Mouse (Mus musculus): ENCODE measurements around the gene Tmem143. TPM values are rescaled to one million over a fixed set of nuclear protein-coding genes. Genes with fewer than 3 reads are reported as not detected.
"Not testable (repeated sequence)": the region's sequence is repeated elsewhere in the genome, so short reads cannot be mapped to it uniquely, and the experiment has no call there.

Tmem143 gene
- polyA plus RNA-seq, 1 experiment from 2014 or later: 3.9 TPM

- Histone ChIP-seq H3K27me3 (replicated peaks; ENCODE audit: control insufficient read depth, insufficient read depth, low read length) (no peaks in the 10 kb centered on the region), H3K4me1 (ENCODE audit: control insufficient read depth, insufficient read depth, low read length) (peaks cover 26% of the 10 kb centered on the region), H3K36me3 (ENCODE audit: control insufficient read depth, insufficient read depth, low read length) (peaks cover 11% of the 10 kb centered on the region), H3K9ac (ENCODE audit: low read depth, low read length) (peak overlapping the region; percentile 58), H3K4me2 (ENCODE audit: low read depth, low read length) (peak overlapping the region; percentile 65), H3K27ac (replicated peaks; ENCODE audit: low read depth, low read length) (peak overlapping the region; percentile 95), H3K4me3 (ENCODE audit: low read depth, low read length) (peak overlapping the region; percentile 42), H3K9me3 (ENCODE audit: control insufficient read depth, low read length) (peaks cover 9% of the 10 kb centered on the region; the same call in 1 of the 2 replicates)
- peak; percentile 90 for ATAC-seq (ENCODE audit: low read depth)
- under 1% methylated on average over 36 of the region's 37 CpGs for WGBS
- DNase-seq (ENCODE audit: low spot score): peak; percentile 99
Observed at GRCm38 (mm10) chr7:45922928-45923761, 26.4 kb downstream of the Tmem143 start.

GRCm38 (mm10) chr7:45923762-45924428 lies 27.2 kb downstream of the Tmem143 start, which contains the start of gene Ccdc114:
Gene Ccdc114 (plus strand): TSS chr7:45924072.
- Histone ChIP-seq H3K27me3 (replicated peaks; ENCODE audit: control insufficient read depth, insufficient read depth, low read length) (no peaks in the 10 kb centered on the region), H3K9me3 (ENCODE audit: control insufficient read depth, low read length) (peaks cover 9% of the 10 kb centered on the region; the same call in 1 of the 2 replicates), H3K36me3 (ENCODE audit: control insufficient read depth, insufficient read depth, low read length) (0 out of 2 replicates have a peak, but pooled peaks cover 7% of the 10 kb centered on the region), H3K4me2 (ENCODE audit: low read depth, low read length) (peak within 1 kb of the TSS; percentile 65), H3K4me3 (ENCODE audit: low read depth, low read length) (peak within 1 kb of the TSS; percentile 42), H3K27ac (replicated peaks; ENCODE audit: low read depth, low read length) (peak within 1 kb of the TSS; percentile 95), H3K4me1 (ENCODE audit: control insufficient read depth, insufficient read depth, low read length) (peaks cover 25% of the 10 kb centered on the region), H3K9ac (ENCODE audit: low read depth, low read length) (peak within 1 kb of the TSS; percentile 58)
- 8% methylated on average over 24 of the region's 24 CpGs for WGBS
- DNase-seq (ENCODE audit: low spot score) (peak; percentile 72), ATAC-seq (ENCODE audit: low read depth) (peak; percentile 32)

- Histone ChIP-seq H3K27me3 (replicated peaks; ENCODE audit: control insufficient read depth, insufficient read depth, low read length) (no peaks in the 10 kb centered on the region), H3K36me3 (ENCODE audit: control insufficient read depth, insufficient read depth, low read length) (0 out of 2 replicates have a peak, but pooled peaks cover 2% of the 10 kb centered on the region), H3K4me2 (ENCODE audit: low read depth, low read length) (peak overlapping the region; percentile 65), H3K9ac (ENCODE audit: low read depth, low read length) (0 out of 2 replicates have a peak overlapping the region, but pooled peaks have one; percentile 15), H3K9me3 (ENCODE audit: control insufficient read depth, low read length) (peaks cover 9% of the 10 kb centered on the region; the same call in 1 of the 2 replicates), H3K27ac (replicated peaks; ENCODE audit: low read depth, low read length) (peak overlapping the region; percentile 95; the same call in 1 of the 2 replicates), H3K4me1 (ENCODE audit: control insufficient read depth, insufficient read depth, low read length) (peaks cover 19% of the 10 kb centered on the region), H3K4me3 (ENCODE audit: low read depth, low read length) (peak overlapping the region; percentile 42)
- WGBS: 14% methylated on average over 13 of the region's 14 CpGs
- no peak for DNase-seq (ENCODE audit: low spot score)
- ATAC-seq (ENCODE audit: low read depth): no peak
Observed at GRCm38 (mm10) chr7:45924429-45924816, 27.7 kb downstream of the Tmem143 start.

GRCm38 (mm10) chr7:45928626-45929295 lies 32.0 kb downstream of the Tmem143 start:
- Histone ChIP-seq H3K4me2 (ENCODE audit: low read depth, low read length) (peak overlapping the region; percentile 33), H3K36me3 (ENCODE audit: control insufficient read depth, insufficient read depth, low read length) (no peaks in the 10 kb centered on the region), H3K9ac (ENCODE audit: low read depth, low read length) (peak overlapping the region; percentile 30; the same call in 1 of the 2 replicates), H3K27me3 (replicated peaks; ENCODE audit: control insufficient read depth, insufficient read depth, low read length) (no peaks in the 10 kb centered on the region), H3K27ac (replicated peaks; ENCODE audit: low read depth, low read length) (no peak overlapping the region), H3K9me3 (ENCODE audit: control insufficient read depth, low read length) (peaks cover 17% of the 10 kb centered on the region), H3K4me1 (ENCODE audit: control insufficient read depth, insufficient read depth, low read length) (no peaks in the 10 kb centered on the region), H3K4me3 (ENCODE audit: low read depth, low read length) (no peak overlapping the region)
- WGBS: 14% methylated on average over 20 of the region's 23 CpGs
- ATAC-seq (ENCODE audit: low read depth) (no peak), DNase-seq (ENCODE audit: low spot score) (peak; percentile 41)

- Histone ChIP-seq H3K4me3 (ENCODE audit: low read depth, low read length) (no peak overlapping the region), H3K27ac (replicated peaks; ENCODE audit: low read depth, low read length) (no peak overlapping the region), H3K36me3 (ENCODE audit: control insufficient read depth, insufficient read depth, low read length) (no peaks in the 10 kb centered on the region), H3K27me3 (replicated peaks; ENCODE audit: control insufficient read depth, insufficient read depth, low read length) (no peaks in the 10 kb centered on the region), H3K9ac (ENCODE audit: low read depth, low read length) (no peak overlapping the region), H3K4me2 (ENCODE audit: low read depth, low read length) (no peak overlapping the region), H3K4me1 (ENCODE audit: control insufficient read depth, insufficient read depth, low read length) (no peaks in the 10 kb centered on the region), H3K9me3 (ENCODE audit: control insufficient read depth, low read length) (peaks cover 16% of the 10 kb centered on the region)
- ATAC-seq (ENCODE audit: low read depth) (no peak), DNase-seq (ENCODE audit: low spot score) (no peak)
- WGBS: 87% methylated on average over 1 of the region's 1 CpGs
Observed at GRCm38 (mm10) chr7:45929688-45930087, 32.9 kb downstream of the Tmem143 start.

GRCm38 (mm10) chr7:45933766-45934165 lies 37.0 kb downstream of the Tmem143 start:
- not testable (repeated sequence) for H3K4me1 ChIP-seq (ENCODE audit: control insufficient read depth, insufficient read depth, low read length); H3K4me2 ChIP-seq (ENCODE audit: low read depth, low read length); H3K4me3 ChIP-seq (ENCODE audit: low read depth, low read length); ATAC-seq (ENCODE audit: low read depth); H3K27ac ChIP-seq (replicated peaks; ENCODE audit: low read depth, low read length); H3K9me3 ChIP-seq (ENCODE audit: control insufficient read depth, low read length); H3K9ac ChIP-seq (ENCODE audit: low read depth, low read length); DNase-seq (ENCODE audit: low spot score); H3K27me3 ChIP-seq (replicated peaks; ENCODE audit: control insufficient read depth, insufficient read depth, low read length); H3K36me3 ChIP-seq (ENCODE audit: control insufficient read depth, insufficient read depth, low read length)
- WGBS: 88% methylated on average over 12 of the region's 12 CpGs

GRCm38 (mm10) chr7:45935114-45935513 lies 38.4 kb downstream of the Tmem143 start:
- H3K9me3 ChIP-seq (ENCODE audit: control insufficient read depth, low read length): peaks cover 8% of the 10 kb centered on the region
- no peaks in the 10 kb centered on the region for H3K4me1 ChIP-seq (ENCODE audit: control insufficient read depth, insufficient read depth, low read length)
- ATAC-seq (ENCODE audit: low read depth) (peak; percentile 78; the same call in 1 of the 2 replicates), DNase-seq (ENCODE audit: low spot score) (peak; percentile 81)
- H3K4me3 ChIP-seq (ENCODE audit: low read depth, low read length): no peak overlapping the region
- H3K36me3 ChIP-seq (ENCODE audit: control insufficient read depth, insufficient read depth, low read length): no peaks in the 10 kb centered on the region
- H3K27me3 ChIP-seq (replicated peaks; ENCODE audit: control insufficient read depth, insufficient read depth, low read length): no peaks in the 10 kb centered on the region
- no peak overlapping the region for H3K9ac ChIP-seq (ENCODE audit: low read depth, low read length)
- WGBS: 18% methylated on average over 7 of the region's 7 CpGs
- no peak overlapping the region for H3K27ac ChIP-seq (replicated peaks; ENCODE audit: low read depth, low read length)
- no peak overlapping the region for H3K4me2 ChIP-seq (ENCODE audit: low read depth, low read length)

GRCm38 (mm10) chr7:45939836-45940235 lies 43.1 kb downstream of the Tmem143 start:
- Histone ChIP-seq H3K4me3 (ENCODE audit: low read depth, low read length) (no peak overlapping the region), H3K4me2 (ENCODE audit: low read depth, low read length) (no peak overlapping the region), H3K9me3 (ENCODE audit: control insufficient read depth, low read length) (no peaks in the 10 kb centered on the region), H3K4me1 (ENCODE audit: control insufficient read depth, insufficient read depth, low read length) (no peaks in the 10 kb centered on the region), H3K27me3 (replicated peaks; ENCODE audit: control insufficient read depth, insufficient read depth, low read length) (no peaks in the 10 kb centered on the region), H3K36me3 (ENCODE audit: control insufficient read depth, insufficient read depth, low read length) (no peaks in the 10 kb centered on the region), H3K9ac (ENCODE audit: low read depth, low read length) (no peak overlapping the region), H3K27ac (replicated peaks; ENCODE audit: low read depth, low read length) (no peak overlapping the region)
- DNase-seq (ENCODE audit: low spot score): no peak
- 38% methylated on average over 2 of the region's 2 CpGs for WGBS
- no peak for ATAC-seq (ENCODE audit: low read depth)
